ENCODE assay signal across 8 mouse cellular contexts in the genomic region with DNA sequence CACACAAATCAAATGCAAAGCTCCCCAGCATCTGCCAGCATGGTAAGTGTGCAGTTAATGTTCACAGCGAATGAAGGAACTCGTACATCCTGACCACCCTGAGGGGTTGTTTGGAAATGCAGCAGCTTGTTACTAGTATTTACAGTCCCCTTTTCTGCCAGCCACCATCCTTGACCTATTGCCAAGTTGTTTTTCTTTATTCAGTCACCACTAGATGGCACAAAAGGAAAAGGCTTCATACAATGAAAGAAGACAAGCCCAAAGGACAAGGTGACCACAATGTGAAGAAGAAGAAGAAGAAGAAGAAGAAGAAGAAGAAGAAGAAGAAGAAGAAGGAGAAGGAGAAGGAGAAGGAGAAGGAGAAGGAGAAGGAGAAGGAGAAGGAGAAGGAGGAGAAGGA. TPM values are rescaled to one million over a fixed set of nuclear protein-coding genes. Genes with fewer than 3 reads are reported as not detected.
DNase-seq lines count a peak whose midpoint lies in the region; ATAC-seq and TF ChIP-seq lines count a peak whose summit lies in the region.

No protein-coding gene starts in this region.

- TF ChIP-seq CTCF in gastrocnemius, adult 2 months (IDR thresholded peaks at IDR 0.05) = peak; percentile 63
- TF ChIP-seq CTCF in lung, adult 2 months (IDR thresholded peaks at IDR 0.05; ENCODE audit: insufficient read depth, low read length) = peak; percentile 35; the same call in 1 of the 2 replicates

- H3K36me3 ChIP-seq in midbrain, embryonic 14.5 days (ENCODE audit: control insufficient read depth, insufficient read depth, low read length) = no peaks in the 10 kb centered on the region
- no peaks in the 10 kb centered on the region for H3K36me3 ChIP-seq in midbrain, embryonic 16.5 days (ENCODE audit: control insufficient read depth, insufficient read depth, low read length)

- WGBS in midbrain, embryonic 14.5 days = 32% methylated on average over 2 of the region's 2 CpGs
- 35% methylated on average over 2 of the region's 2 CpGs for WGBS in midbrain, embryonic 16.5 days
- 6% methylated on average over 2 of the region's 2 CpGs for WGBS in lung, adult 2 months

- no peak for TF ChIP-seq POLR2A in lung, adult 2 months (IDR thresholded peaks at IDR 0.05; ENCODE audit: borderline replicate concordance, extremely low read depth, low read depth, low read length)

- intact Hi-C loops in gastrocnemius, adult 2 months (cut with DNase I) = loop anchor here (2.0 to 5.0 kb wide), 2 partner anchors 124 to 433 kb away; no protein-coding TSS in a partner anchor

- H3K4me3 ChIP-seq in gastrocnemius, adult 2 months = no peak overlapping the region
- H3K4me3 ChIP-seq in midbrain, embryonic 14.5 days (replicated peaks; ENCODE audit: low read depth, low read length) = no peak overlapping the region
- H3K4me3 ChIP-seq in midbrain, embryonic 16.5 days (ENCODE audit: low read depth, low read length) = no peak overlapping the region
- no peak overlapping the region for H3K4me3 ChIP-seq in lung, adult 2 months (replicated peaks; ENCODE audit: extremely low read depth, low read depth, low read length)

- no peak overlapping the region for H3K27ac ChIP-seq in gastrocnemius, adult 2 months
- H3K27ac ChIP-seq in midbrain, embryonic 14.5 days (replicated peaks; ENCODE audit: low read depth, low read length) = no peak overlapping the region
- H3K27ac ChIP-seq in midbrain, embryonic 16.5 days (ENCODE audit: low read length) = no peak overlapping the region

- DNase-seq in gastrocnemius, adult 2 months = no peak
- no peak for DNase-seq in gastrocnemius, postnatal 4 days (ENCODE audit: low spot score in 2 of 2)
- peak; percentile 79 for DNase-seq in midbrain, embryonic 14.5 days
- peak; percentile 4 for DNase-seq in cerebellum, adult 9-11 months
- peak; percentile 33 for DNase-seq in lung, adult 2 months
- no peak for DNase-seq in right cerebral cortex, postnatal 14 days

- no peak overlapping the region for H3K4me2 ChIP-seq in midbrain, embryonic 14.5 days (ENCODE audit: low read length)
- no peak overlapping the region for H3K4me2 ChIP-seq in midbrain, embryonic 16.5 days (ENCODE audit: low read length)

- no peak for ATAC-seq in midbrain, embryonic 14.5 days (ENCODE audit: low FRiP score, low TSS enrichment)
- ATAC-seq in midbrain, embryonic 16.5 days = no peak
- no peak for ATAC-seq in inflammation-experienced regulatory T-cells, adult 6 months

- no peaks in the 10 kb centered on the region for H3K4me1 ChIP-seq in midbrain, embryonic 14.5 days (ENCODE audit: control insufficient read depth, insufficient read depth, low read length)
- no peaks in the 10 kb centered on the region for H3K4me1 ChIP-seq in midbrain, embryonic 16.5 days (ENCODE audit: control insufficient read depth, insufficient read depth, low read length)
- peaks cover 2% of the 10 kb centered on the region; the same call in 1 of the 2 replicates for H3K4me1 ChIP-seq in lung, adult 2 months (ENCODE audit: control insufficient read depth, insufficient read depth, low read length)

- H3K9ac ChIP-seq in midbrain, embryonic 14.5 days (replicated peaks; ENCODE audit: low read length) = no peak overlapping the region
- no peak overlapping the region for H3K9ac ChIP-seq in midbrain, embryonic 16.5 days (ENCODE audit: low read depth, low read length)

- no peaks in the 10 kb centered on the region for H3K27me3 ChIP-seq in midbrain, embryonic 14.5 days (ENCODE audit: control insufficient read depth, insufficient read depth, low read length)
- H3K27me3 ChIP-seq in midbrain, embryonic 16.5 days (ENCODE audit: control insufficient read depth, insufficient read depth, low read depth, low read length) = no peaks in the 10 kb centered on the region

- no peaks in the 10 kb centered on the region for H3K9me3 ChIP-seq in midbrain, embryonic 14.5 days (ENCODE audit: control insufficient read depth, low read length)
- H3K9me3 ChIP-seq in midbrain, embryonic 16.5 days (replicated peaks; ENCODE audit: control insufficient read depth, low read length, poor library complexity, severe bottlenecking) = no peaks in the 10 kb centered on the region

RNA-seq across cellular contexts. Expression of gene Gm45716, which starts 4.1 kb away (rescaled TPM):
- total RNA-seq in gastrocnemius, adult 2 months (2021) = 1 to 10 TPM; 1.2 to 2.7 TPM
- 10 to 100 TPM in 1 of 2 experiments, 1 to 10 TPM in 1; 10.0 to 11.7 TPM for total RNA-seq in gastrocnemius, postnatal 4 days (2021)
- 29.6 and 30.3 TPM in 2 replicates for polyA plus RNA-seq in midbrain, embryonic 14.5 days (2014; fragmentation: Nextera tagmentation; extraction: Ambion mirVana)
- polyA plus RNA-seq in midbrain, embryonic 16.5 days (2015; fragmentation: Nextera tagmentation; extraction: Ambion mirVana) = 23.2 and 23.3 TPM in 2 replicates
- 1.3 and 1.5 TPM in 2 replicates for polyA plus RNA-seq in lung, adult 2 months (2012; rRNA removed)
- polyA plus RNA-seq in inflammation-experienced regulatory T-cells, adult 6 months (2017; shearing (Covaris generic)) = 1 to 10 TPM; 6.1 to 7.8 (median 7.5) TPM

Comparison
In these comparisons a context has a peak if more than half of its experiments do, and no peak if none do; other contexts are left out.
1. DNase-seq: peak in midbrain, embryonic 14.5 days (single experiment), cerebellum, adult 9-11 months (single experiment) and lung, adult 2 months (single experiment); none in gastrocnemius, adult 2 months (single experiment), gastrocnemius, postnatal 4 days (0 of 2) and right cerebral cortex, postnatal 14 days (single experiment).